Mouse (Mus musculus) myocyte (in vitro differentiated cells): ENCODE measurements at regions not wholly inside any gene's neighbourhood (a gene's known extent, or its start where the extent isn't known, plus 50 kb on each side); places are given as distances from the start of the nearest gene placed in this dataset.

Experiments
- H3K27me3 ChIP-seq: one replicate; pipeline ENCODE4 v1.6.1; 2011; ENCODE audit not compliant: control insufficient read depth, insufficient read depth, insufficient read length
- H3K36me3 ChIP-seq: one replicate; pipeline ENCODE4 v1.6.1; 2011; ENCODE audit not compliant: control insufficient read depth, insufficient read depth
- H3K4me2 ChIP-seq: one replicate; pipeline ENCODE4 v1.6.1; 2011; ENCODE audit warnings: low read depth, control low read depth
- H3K4me3 ChIP-seq: one replicate; pipeline ENCODE4 v1.5.1; 2011; ENCODE audit warnings: mild to moderate bottlenecking, control low read depth, moderate library complexity
- H3K79me2 ChIP-seq: one replicate; pipeline ENCODE4 v1.6.1; 2011; ENCODE audit not compliant: control insufficient read depth, insufficient read depth
- H3ac ChIP-seq: one replicate; pipeline ENCODE4 v1.6.1; 2011; ENCODE audit not compliant: control insufficient read depth, insufficient read length
- CEBPB ChIP-seq: IDR thresholded peaks from 2 replicates; pipeline ENCODE4 v1.6.1; 2011; ENCODE audit warnings: mild to moderate bottlenecking, moderate library complexity; ENCODE audit not compliant: poor library complexity, insufficient read depth, severe bottlenecking
- E2F4 ChIP-seq: IDR thresholded peaks from one replicate; pipeline ENCODE4 v1.6.1; 2011; ENCODE audit warnings: mild to moderate bottlenecking, control low read depth, moderate library complexity; ENCODE audit not compliant: insufficient read depth
- MAX ChIP-seq: IDR thresholded peaks from one replicate; pipeline ENCODE4 v1.6.1; 2011; ENCODE audit warnings: low read depth, mild to moderate bottlenecking, control low read depth
- MYOD1 ChIP-seq, 3 experiments: IDR thresholded peaks; one replicate each; pipeline ENCODE4 v1.6.1; 2011; ENCODE audit warnings: control low read depth in 2 of 3, low read depth in 2 of 3, mild to moderate bottlenecking in 2 of 3, moderate library complexity in 1 of 3; ENCODE audit not compliant: insufficient read length in 2 of 3, control insufficient read depth in 1 of 3
- MYOG ChIP-seq, 3 experiments: IDR thresholded peaks; one replicate each; pipeline ENCODE4 v1.6.1; 2011; ENCODE audit warnings: control low read depth in 2 of 3, low read depth in 2 of 3, mild to moderate bottlenecking in 2 of 3; ENCODE audit not compliant: insufficient read length in 2 of 3, control insufficient read depth in 1 of 3, insufficient read depth in 1 of 3
- POLR2A ChIP-seq: IDR thresholded peaks from one replicate; pipeline ENCODE4 v1.6.1; 2011; ENCODE audit warnings: low read depth, mild to moderate bottlenecking, control low read depth, moderate library complexity; ENCODE audit not compliant: insufficient read length
- POLR2AphosphoS2 ChIP-seq: IDR thresholded peaks from one replicate; pipeline ENCODE4 v1.6.1; 2011; ENCODE audit warnings: low read depth, control low read depth; ENCODE audit not compliant: insufficient read length
- REST ChIP-seq: IDR thresholded peaks from one replicate; pipeline ENCODE4 v1.6.1; 2011; ENCODE audit warnings: mild to moderate bottlenecking, control low read depth, moderate library complexity; ENCODE audit not compliant: insufficient read depth, insufficient read length
- SRF ChIP-seq: IDR thresholded peaks from one replicate; pipeline ENCODE4 v1.6.1; 2011; ENCODE audit warnings: low read depth; ENCODE audit not compliant: control insufficient read depth, insufficient read length
- TCF12 ChIP-seq: IDR thresholded peaks from one replicate; pipeline ENCODE4 v1.6.1; 2011; ENCODE audit warnings: mild to moderate bottlenecking, control low read depth; ENCODE audit not compliant: poor library complexity, insufficient read depth, severe bottlenecking
- TCF3 ChIP-seq: IDR thresholded peaks from one replicate; pipeline ENCODE4 v1.6.1; 2011; ENCODE audit warnings: low read depth, control low read depth; ENCODE audit not compliant: insufficient read length
- USF1 ChIP-seq: IDR thresholded peaks from one replicate; pipeline ENCODE4 v1.6.1; 2011; ENCODE audit warnings: low read depth, mild to moderate bottlenecking, control low read depth, moderate library complexity

DNA sequence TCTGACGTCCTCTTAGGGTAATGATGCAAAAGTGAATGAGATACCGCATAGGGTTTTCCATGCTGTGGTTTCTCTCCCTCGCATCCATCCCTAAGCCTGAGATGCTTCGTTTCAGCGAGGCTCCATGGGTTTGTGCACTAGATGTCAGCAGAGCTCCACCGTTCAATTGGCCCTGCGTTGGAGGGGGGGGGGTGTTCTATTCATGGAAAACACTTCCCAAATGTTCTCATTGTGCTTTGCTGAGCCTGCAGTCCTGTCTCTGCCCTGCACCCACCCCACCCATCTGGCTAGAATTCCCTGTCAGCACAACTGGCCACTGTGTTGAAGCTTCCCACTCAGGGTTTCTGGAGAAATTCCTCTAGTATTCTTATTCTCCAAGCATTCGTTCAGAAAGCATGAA lies 110.5 kb downstream of the Spata18 start:
- Histone ChIP-seq H3K36me3 (no peaks in the 10 kb centered on the region), H3K27me3 (no peaks in the 10 kb centered on the region), H3K79me2 (no peaks in the 10 kb centered on the region), H3K4me2 (no peak overlapping the region), H3K4me3 (no peak overlapping the region), H3ac (no peak overlapping the region)
- TF ChIP-seq POLR2A (no peak), MYOG (IDR thresholded peaks at IDR 0.05; ENCODE audit: control insufficient read depth in 1 of 3, insufficient read depth in 1 of 3, insufficient read length in 2 of 3, low read depth in 2 of 3) (no peak), REST (no peak), SRF (no peak), USF1 (no peak), POLR2AphosphoS2 (no peak)

DNA sequence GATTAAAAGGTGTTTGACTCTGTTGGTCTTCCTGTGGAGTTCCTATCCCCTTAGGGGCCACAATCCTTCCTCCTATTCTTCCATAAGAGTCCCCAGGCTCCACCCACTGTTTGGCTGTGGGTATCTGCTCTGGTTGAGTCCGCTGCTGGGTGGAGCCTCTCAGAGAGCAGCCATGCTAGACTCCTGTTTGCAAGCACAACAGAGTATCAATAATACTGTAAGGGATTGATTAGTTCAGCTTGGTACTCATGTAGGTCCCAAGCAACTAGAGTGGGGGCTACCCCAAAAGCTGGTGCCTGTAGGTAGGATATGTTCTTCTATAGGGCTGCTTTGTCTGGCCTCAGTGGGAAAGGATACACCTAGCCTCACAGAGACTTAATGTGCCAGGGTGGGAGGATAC lies 113.0 kb downstream of the Spata18 start:
- no peaks in the 10 kb centered on the region for H3K36me3 ChIP-seq
- no peaks in the 10 kb centered on the region for H3K79me2 ChIP-seq
- no peak overlapping the region for H3ac ChIP-seq
- no peak overlapping the region for H3K4me3 ChIP-seq
- no peaks in the 10 kb centered on the region for H3K27me3 ChIP-seq
- TF ChIP-seq MYOG (IDR thresholded peaks at IDR 0.05; ENCODE audit: control insufficient read depth in 1 of 3, insufficient read depth in 1 of 3, insufficient read length in 2 of 3, low read depth in 2 of 3), result no peak
- no peak for TF ChIP-seq MAX
- TF ChIP-seq TCF12, result no peak
- no peak for TF ChIP-seq E2F4
- TF ChIP-seq USF1, result no peak
- no peak for TF ChIP-seq CEBPB
- TF ChIP-seq POLR2AphosphoS2, result no peak
- no peak for TF ChIP-seq TCF3
- TF ChIP-seq SRF, result no peak
- no peak for TF ChIP-seq REST
- TF ChIP-seq POLR2A, result no peak
- no peak overlapping the region for H3K4me2 ChIP-seq

DNA sequence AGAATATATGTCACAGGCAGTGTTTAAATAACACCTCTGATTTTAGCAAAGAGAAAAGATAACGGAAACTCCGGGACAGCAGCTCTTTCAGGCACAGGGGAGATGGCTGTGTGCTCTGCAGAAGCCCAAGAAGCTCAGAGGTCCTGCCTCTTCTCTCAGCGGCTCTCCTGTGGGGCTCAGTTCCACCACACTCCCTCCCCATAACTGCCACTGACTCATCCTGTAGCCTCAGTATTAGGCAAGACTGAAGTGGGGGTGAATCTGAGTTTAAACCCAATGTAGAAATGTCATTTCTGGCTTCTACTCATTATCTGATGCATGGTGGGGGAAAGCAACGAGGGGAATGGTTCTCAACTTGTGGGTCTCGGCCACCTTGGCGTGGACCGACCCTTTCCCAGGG lies 114.3 kb downstream of the Spata18 start:
- H3K36me3 ChIP-seq, result no peaks in the 10 kb centered on the region
- H3K4me2 ChIP-seq, result no peak overlapping the region
- H3ac ChIP-seq, result no peak overlapping the region
- no peaks in the 10 kb centered on the region for H3K27me3 ChIP-seq
- no peak overlapping the region for H3K4me3 ChIP-seq
- H3K79me2 ChIP-seq, result no peaks in the 10 kb centered on the region
- no peak for TF ChIP-seq E2F4

DNA sequence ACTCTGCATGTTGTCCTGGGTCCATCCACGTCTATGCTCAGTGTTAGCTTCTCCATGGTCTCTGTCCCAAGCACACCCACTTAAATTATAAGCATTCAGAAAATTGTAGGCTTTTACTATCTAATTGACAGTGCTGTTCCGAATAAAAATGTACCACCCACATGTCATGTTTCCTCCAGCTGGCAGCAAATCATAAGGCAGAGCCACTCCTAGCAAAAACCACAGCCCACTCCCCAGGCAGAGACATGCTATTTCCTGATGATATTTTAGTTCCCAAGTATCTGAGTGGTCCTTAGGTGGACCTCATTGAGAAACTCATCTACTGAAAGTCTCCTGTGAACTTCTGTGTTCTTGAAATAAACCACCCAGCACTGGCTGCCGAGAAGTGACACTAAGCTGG lies 117.1 kb downstream of the Spata18 start:
- Histone ChIP-seq H3ac (no peak overlapping the region), H3K4me2 (no peak overlapping the region), H3K27me3 (no peaks in the 10 kb centered on the region), H3K79me2 (no peaks in the 10 kb centered on the region), H3K4me3 (no peak overlapping the region), H3K36me3 (no peaks in the 10 kb centered on the region)
- no peak for TF ChIP-seq TCF12
- TF ChIP-seq TCF3, result no peak
- no peak for TF ChIP-seq CEBPB
- TF ChIP-seq MYOG (IDR thresholded peaks at IDR 0.05; ENCODE audit: control insufficient read depth in 1 of 3, insufficient read depth in 1 of 3, insufficient read length in 2 of 3, low read depth in 2 of 3), result no peak
- TF ChIP-seq SRF, result no peak
- TF ChIP-seq POLR2AphosphoS2, result no peak
- TF ChIP-seq POLR2A, result no peak
- no peak for TF ChIP-seq REST
- no peak for TF ChIP-seq USF1

DNA sequence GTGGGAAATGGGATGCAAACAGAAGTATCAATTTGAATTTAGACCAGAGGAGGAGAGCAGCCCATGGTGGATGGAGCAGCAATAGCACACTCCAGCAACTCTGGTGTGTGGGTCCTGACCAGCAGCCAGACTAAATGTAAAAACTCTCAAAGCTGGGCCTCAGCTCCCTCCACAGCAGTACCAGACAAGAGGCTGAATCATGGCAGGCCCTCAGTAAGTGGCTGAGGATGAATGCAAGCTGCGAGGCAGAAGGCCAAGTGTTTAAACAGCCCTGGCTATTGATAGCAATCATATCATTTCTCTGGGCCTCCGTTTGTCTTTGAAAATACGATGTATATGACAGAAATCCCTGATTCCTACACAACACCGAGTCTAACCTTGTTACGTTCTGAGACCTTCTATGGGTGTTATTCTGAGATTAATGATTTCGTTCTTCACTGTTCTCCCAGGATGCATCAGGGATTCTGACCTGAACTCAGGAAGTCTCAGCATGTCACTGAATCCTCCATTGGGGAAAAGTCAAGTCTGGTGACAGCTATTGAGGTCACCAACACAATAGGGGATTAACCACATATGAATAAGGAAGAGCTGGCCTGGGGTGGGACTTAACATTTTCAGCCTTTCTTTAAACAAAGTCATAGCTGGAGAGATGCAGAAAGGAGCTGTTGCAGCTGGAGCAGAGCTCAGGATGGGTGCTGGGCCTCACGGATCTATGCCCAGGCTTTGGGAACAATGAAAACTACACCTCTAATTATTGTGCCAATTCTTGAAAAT lies 124.8 kb downstream of the Spata18 start:
- Histone ChIP-seq H3K4me3 (no peak overlapping the region), H3K27me3 (no peaks in the 10 kb centered on the region), H3ac (no peak overlapping the region), H3K4me2 (no peak overlapping the region), H3K36me3 (no peaks in the 10 kb centered on the region), H3K79me2 (no peaks in the 10 kb centered on the region)
- TF ChIP-seq POLR2AphosphoS2 (no peak), CEBPB (no peak), POLR2A (no peak), E2F4 (no peak), TCF3 (no peak), MYOD1 (IDR thresholded peaks at IDR 0.05; ENCODE audit: control insufficient read depth in 1 of 3, insufficient read length in 2 of 3, low read depth in 2 of 3) (no peak), REST (no peak), MAX (no peak), TCF12 (no peak), USF1 (no peak), MYOG (IDR thresholded peaks at IDR 0.05; ENCODE audit: control insufficient read depth in 1 of 3, insufficient read depth in 1 of 3, insufficient read length in 2 of 3, low read depth in 2 of 3) (no peak), SRF (no peak)
